Mouse (Mus musculus): ENCODE results near the gene Carmil3.

DNA sequence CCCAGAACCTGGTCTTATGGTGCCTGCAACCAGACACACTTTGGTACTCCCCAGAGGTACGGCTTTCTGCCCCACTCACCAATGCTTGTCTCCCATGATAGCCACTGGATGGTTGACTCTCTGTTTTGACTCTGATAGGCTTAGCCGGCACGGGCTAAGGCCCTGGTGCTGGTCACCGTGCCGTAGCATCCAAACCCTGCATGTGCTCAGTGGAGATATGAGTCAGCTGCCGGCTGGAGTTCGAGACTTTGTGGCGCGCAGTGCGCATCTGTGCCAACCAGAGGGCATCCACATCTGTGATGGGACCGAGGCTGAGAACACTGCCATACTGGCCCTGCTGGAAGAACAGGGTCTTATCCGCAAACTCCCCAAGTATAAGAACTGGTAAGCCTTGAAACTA lies 51.8 kb downstream of the Carmil3 start:
- no peak for TF ChIP-seq GATA1 (IDR thresholded peaks at IDR 0.05; ENCODE audit: borderline replicate concordance, low read length)
- TF ChIP-seq FLI1 (IDR thresholded peaks at IDR 0.05; ENCODE audit: low read length): no peak
